Mouse (Mus musculus) spleen, adult 2 months (tissue): Measurements from ENCODE around the gene Zyx. TPM values are rescaled to one million over a fixed set of nuclear protein-coding genes. Genes with fewer than 3 reads are reported as not detected.

Experiments
- DNase-seq, 2 experiments: peaks; one replicate each; pipeline versions ENCODE4 v3.0.0 to v3.0.0-alpha.2; 2012 to 2021; ENCODE audit warnings: low spot score in 2 of 2, low read depth in 1 of 2
- H3K27ac ChIP-seq: fragments of 200-500 bp; 2 replicates; pipeline ENCODE4 v1.5.1; 2012; ENCODE audit warnings: low read length, inconsistent platforms; ENCODE audit not compliant: insufficient read depth
- H3K27me3 ChIP-seq: fragments of 200-500 bp; 2 replicates; pipeline ENCODE4 v1.6.1; 2012; ENCODE audit warnings: mild to moderate bottlenecking, moderate library complexity, low read length, inconsistent platforms; ENCODE audit not compliant: control insufficient read depth, insufficient read depth
- H3K36me3 ChIP-seq: fragments of 200-500 bp; 2 replicates; pipeline ENCODE4 v1.6.1; 2012; ENCODE audit warnings: mild to moderate bottlenecking, low read length, inconsistent platforms; ENCODE audit not compliant: control insufficient read depth, insufficient read depth
- H3K4me1 ChIP-seq: fragments of 200-500 bp; 2 replicates; pipeline ENCODE4 v1.6.1; 2011; ENCODE audit warnings: inconsistent platforms; ENCODE audit not compliant: control insufficient read depth, insufficient read depth, insufficient read length
- H3K4me3 ChIP-seq: fragments of 200-500 bp; 2 replicates; pipeline ENCODE4 v1.5.1; 2011; ENCODE audit warnings: mild to moderate bottlenecking, inconsistent platforms; ENCODE audit not compliant: insufficient read depth, insufficient read length; ENCODE audit errors: extremely low read depth
- CTCF ChIP-seq: fragments of 200-500 bp; IDR thresholded peaks from 2 replicates; pipeline ENCODE4 v1.5.1; 2011; ENCODE audit warnings: mild to moderate bottlenecking, inconsistent platforms; ENCODE audit not compliant: insufficient read depth, insufficient read length, insufficient replicate concordance; ENCODE audit errors: extremely low read depth
- POLR2A ChIP-seq: fragments of 200-500 bp; IDR thresholded peaks from 2 replicates; pipeline ENCODE4 v1.6.1; 2011; ENCODE audit warnings: low read depth, low read length, inconsistent platforms
- WGBS: fragments of 180-500 bp; shearing (Covaris S2); methylation state at CpG from one replicate; pipeline ENCODE4 v1.1.7; 2018; 5-methylcytosine and 5-hydroxymethylcytosine counted together
- polyA plus RNA-seq: library from polyadenylated mRNA; depleted of rRNA; stranded (reverse); fragments of >200 nt; gene quantifications from 2 replicates; pipeline ENCODE4 v1.2.3, GENCODE M21; 2012

Zyx gene
- polyA plus RNA-seq, 1 experiment: 184 TPM

GRCm38 (mm10) chr6:42339981-42340380 lies 9.4 kb upstream of the Zyx start:
- Histone ChIP-seq H3K27ac (no peak overlapping the region), H3K4me1 (peaks cover 15% of the 10 kb centered on the region; the same call in 1 of the 2 replicates), H3K36me3 (no peaks in the 10 kb centered on the region), H3K4me3 (no peak overlapping the region), H3K27me3 (no peaks in the 10 kb centered on the region)
- TF ChIP-seq CTCF: no peak
- TF ChIP-seq POLR2A: no peak
- WGBS: 82% methylated on average over 5 of the region's 5 CpGs
- DNase-seq: no peak

- Histone ChIP-seq H3K4me3 (no peak overlapping the region), H3K27ac (no peak overlapping the region)
Measured at GRCm38 (mm10) chr6:42342171-42342570, 7.3 kb upstream of the Zyx start.

GRCm38 (mm10) chr6:42343361-42344120 lies 5.9 kb upstream of the Zyx start:
- no peak overlapping the region for H3K4me3 ChIP-seq

More at GRCm38 (mm10) chr6:42342171-42342570, 7.3 kb upstream of the Zyx start:
- DNase-seq: no peak
- TF ChIP-seq POLR2A: no peak
- no peak for TF ChIP-seq CTCF
- WGBS: 52% methylated on average over 1 of the region's 1 CpGs
- Histone ChIP-seq H3K36me3 (no peaks in the 10 kb centered on the region), H3K27me3 (no peaks in the 10 kb centered on the region), H3K4me1 (peaks cover 15% of the 10 kb centered on the region; the same call in 1 of the 2 replicates)

GRCm38 (mm10) chr6:42344255-42344654 lies 5.2 kb upstream of the Zyx start:
- peaks cover 15% of the 10 kb centered on the region; the same call in 1 of the 2 replicates for H3K4me1 ChIP-seq
- no peak for DNase-seq
- no peaks in the 10 kb centered on the region for H3K27me3 ChIP-seq
- TF ChIP-seq CTCF: no peak
- TF ChIP-seq POLR2A: no peak
- no peaks in the 10 kb centered on the region for H3K36me3 ChIP-seq
- H3K27ac ChIP-seq: peak overlapping the region; percentile 84
- WGBS: 28% methylated on average over 1 of the region's 1 CpGs
- no peak overlapping the region for H3K4me3 ChIP-seq

More at GRCm38 (mm10) chr6:42343361-42344120, 5.9 kb upstream of the Zyx start:
- H3K36me3 ChIP-seq: no peaks in the 10 kb centered on the region
- DNase-seq: peak; percentile 27 to 41
- WGBS: 23% methylated on average over 9 of the region's 9 CpGs
- peak overlapping the region; percentile 84 for H3K27ac ChIP-seq
- TF ChIP-seq POLR2A (no peak), CTCF (no peak)
- H3K27me3 ChIP-seq: no peaks in the 10 kb centered on the region
- peaks cover 15% of the 10 kb centered on the region; the same call in 1 of the 2 replicates for H3K4me1 ChIP-seq

GRCm38 (mm10) chr6:42348281-42349005 lies 987 bp upstream of the Zyx start:
- Histone ChIP-seq H3K36me3 (no peaks in the 10 kb centered on the region; the same call in 1 of the 2 replicates), H3K4me3 (no peak overlapping the region), H3K27me3 (no peaks in the 10 kb centered on the region), H3K4me1 (peaks cover 29% of the 10 kb centered on the region; the same call in 1 of the 2 replicates), H3K27ac (no peak overlapping the region)
- no peak for TF ChIP-seq CTCF
- no peak for TF ChIP-seq POLR2A
- 52% methylated on average over 12 of the region's 12 CpGs for whole genome bisulfite sequencing
- DNase-seq: no peak

GRCm38 (mm10) chr6:42349006-42349425 lies 414 bp upstream of the Zyx start:
- Histone ChIP-seq H3K27me3 (no peaks in the 10 kb centered on the region), H3K4me1 (peaks cover 26% of the 10 kb centered on the region; the same call in 1 of the 2 replicates), H3K27ac (peak overlapping the region; percentile 79), H3K36me3 (no peaks in the 10 kb centered on the region; the same call in 1 of the 2 replicates), H3K4me3 (peak overlapping the region; percentile 89)
- DNase-seq: peak; percentile 36 to 75
- 2% methylated on average over 11 of the region's 11 CpGs for whole genome bisulfite sequencing
- TF ChIP-seq POLR2A: no peak
- TF ChIP-seq CTCF: peak; percentile 45; the same call in 1 of the 2 replicates
